Comparison of ENCODE assay signal across 8 mouse cellular contexts in the genomic region with DNA sequence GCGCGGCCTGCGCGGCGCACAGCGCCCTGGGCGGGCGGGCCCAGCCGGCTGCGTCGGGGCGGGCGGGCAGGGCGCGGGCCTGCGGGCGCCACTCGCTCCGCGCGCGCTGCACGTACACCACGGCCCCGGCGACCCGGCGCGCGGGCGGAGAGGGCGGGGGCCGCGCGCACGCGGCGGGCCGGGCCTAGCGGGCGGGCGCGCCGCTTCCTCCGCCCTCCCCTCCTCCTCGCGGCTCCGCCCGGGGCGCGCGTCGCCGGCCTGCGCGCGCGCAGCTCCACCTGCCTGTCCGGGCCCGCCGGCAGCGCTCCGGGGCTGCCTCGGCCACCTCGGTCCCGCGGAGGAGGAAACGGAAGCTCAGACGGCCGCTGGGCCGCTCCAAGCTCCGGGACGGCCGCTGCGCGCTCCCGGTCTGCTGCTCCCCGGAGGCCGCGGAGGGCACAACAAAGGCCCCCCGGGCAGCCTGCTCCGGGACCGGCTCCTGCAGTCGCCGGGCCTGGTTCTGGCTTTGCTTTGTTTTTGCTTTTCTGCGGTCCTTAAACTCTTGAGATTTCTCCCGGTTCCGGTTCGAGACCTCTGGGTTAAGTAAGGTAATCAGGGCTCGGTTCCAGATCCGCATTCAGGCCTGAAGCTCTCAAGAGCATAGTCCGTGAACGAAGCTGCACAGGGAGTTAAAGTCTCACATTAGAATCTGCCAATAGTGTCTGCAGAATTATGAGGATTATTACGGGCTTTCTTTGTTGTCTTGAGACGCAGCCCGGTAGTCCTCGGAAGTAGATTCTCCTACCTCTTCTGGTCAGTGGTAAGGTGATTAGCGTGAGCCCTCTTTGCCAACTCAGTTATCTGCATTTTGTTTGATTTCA. TPM values are rescaled to one million over a fixed set of nuclear protein-coding genes. Genes with fewer than 3 reads are reported as not detected.
DNase-seq lines count a peak whose midpoint lies in the region; ATAC-seq lines count a peak whose summit lies in the region.

A gene (minus strand): TSS at position 116 of the 860 bp plus-strand sequence.

- H3K9ac ChIP-seq in embryonic facial prominence, embryonic 11.5 days (replicated peaks; ENCODE audit: low read length), result peak within 1 kb of the TSS; percentile 94
- peak within 1 kb of the TSS; percentile 94 for H3K9ac ChIP-seq in limb, embryonic 13.5 days
- H3K9ac ChIP-seq in midbrain, embryonic 15.5 days, result peak within 1 kb of the TSS; percentile 94

- under 1% methylated on average over 55 of the region's 98 CpGs for WGBS in embryonic facial prominence, embryonic 11.5 days
- under 1% methylated on average over 42 of the region's 98 CpGs for WGBS in limb, embryonic 13.5 days
- 1% methylated on average over 34 of the region's 98 CpGs for WGBS in midbrain, embryonic 15.5 days

- H3K9me3 ChIP-seq in embryonic facial prominence, embryonic 11.5 days (replicated peaks; ENCODE audit: control insufficient read depth, low read length), result no peaks in the 10 kb centered on the region
- H3K9me3 ChIP-seq in limb, embryonic 13.5 days, result no peaks in the 10 kb centered on the region
- no peaks in the 10 kb centered on the region for H3K9me3 ChIP-seq in midbrain, embryonic 15.5 days

- H3K4me3 ChIP-seq in embryonic facial prominence, embryonic 11.5 days (ENCODE audit: low read depth, low read length), result peak within 1 kb of the TSS; percentile 90
- H3K4me3 ChIP-seq in limb, embryonic 13.5 days, result peak within 1 kb of the TSS; percentile 92
- H3K4me3 ChIP-seq in midbrain, embryonic 15.5 days, result peak within 1 kb of the TSS; percentile 87

- ATAC-seq in embryonic facial prominence, embryonic 11.5 days (replicated peaks; ENCODE audit: insufficient number of reproducible peaks, low FRiP score, low TSS enrichment, low read depth), result peak; percentile 69
- ATAC-seq in limb, embryonic 13.5 days (ENCODE audit: low FRiP score, low read depth), result peak; percentile 84
- ATAC-seq in midbrain, embryonic 15.5 days (replicated peaks), result peak; percentile 88

- H3K4me1 ChIP-seq in embryonic facial prominence, embryonic 11.5 days (ENCODE audit: control insufficient read depth, insufficient read depth, low read length), result peaks cover 2% of the 10 kb centered on the region; the same call in 1 of the 2 replicates
- H3K4me1 ChIP-seq in limb, embryonic 13.5 days, result peaks cover 37% of the 10 kb centered on the region
- peaks cover 45% of the 10 kb centered on the region for H3K4me1 ChIP-seq in midbrain, embryonic 15.5 days

- no peaks in the 10 kb centered on the region for H3K36me3 ChIP-seq in embryonic facial prominence, embryonic 11.5 days (replicated peaks; ENCODE audit: control insufficient read depth, insufficient read depth, low read depth, low read length)
- peaks cover under 1% of the 10 kb centered on the region; the same call in 1 of the 2 replicates for H3K36me3 ChIP-seq in limb, embryonic 13.5 days
- H3K36me3 ChIP-seq in midbrain, embryonic 15.5 days (replicated peaks), result no peaks in the 10 kb centered on the region

- peak within 1 kb of the TSS; percentile 89 for H3K27ac ChIP-seq in embryonic facial prominence, embryonic 11.5 days (replicated peaks; ENCODE audit: low read depth, low read length)
- peak within 1 kb of the TSS; percentile 93 for H3K27ac ChIP-seq in limb, embryonic 13.5 days
- peak within 1 kb of the TSS; percentile 97 for H3K27ac ChIP-seq in midbrain, embryonic 15.5 days

- DNase-seq in 3134 (ENCODE audit: extremely low read depth, insufficient read length, low spot score), result peak; percentile 83
- DNase-seq in adrenal gland, postnatal 25 days, result peak; percentile 82
- DNase-seq in embryonic facial prominence, embryonic 11.5 days (ENCODE audit: low spot score), result peak; percentile 88
- DNase-seq in heart, adult 11 months, result peak; percentile 99
- peak; percentile 82 for DNase-seq in kidney, adult 18-20 months
- DNase-seq in spleen, postnatal 10 days (ENCODE audit: low spot score in 2 of 2), result peak; percentile 67 to 76

- H3K4me2 ChIP-seq in embryonic facial prominence, embryonic 11.5 days (ENCODE audit: low read depth, low read length), result peak within 1 kb of the TSS; percentile 78
- H3K4me2 ChIP-seq in limb, embryonic 13.5 days (replicated peaks), result peak within 1 kb of the TSS; percentile 92
- peak within 1 kb of the TSS; percentile 84 for H3K4me2 ChIP-seq in midbrain, embryonic 15.5 days

- no peaks in the 10 kb centered on the region for H3K27me3 ChIP-seq in embryonic facial prominence, embryonic 11.5 days (ENCODE audit: control insufficient read depth, insufficient read depth, low read length)
- no peaks in the 10 kb centered on the region for H3K27me3 ChIP-seq in limb, embryonic 13.5 days
- H3K27me3 ChIP-seq in midbrain, embryonic 15.5 days (replicated peaks), result no peaks in the 10 kb centered on the region

RNA-seq across cellular contexts. Expression of the gene that starts here (rescaled TPM):
- total RNA-seq in adrenal gland, postnatal 25 days (2021), result 57.5 and 57.6 TPM in 2 replicates
- 17.3 and 17.8 TPM in 2 replicates for polyA plus RNA-seq in embryonic facial prominence, embryonic 11.5 days (2014; fragmentation: Nextera tagmentation; extraction: Ambion mirVana)
- 11.9 and 13.5 TPM in 2 replicates for polyA plus RNA-seq in limb, embryonic 13.5 days (2015; fragmentation: Nextera tagmentation; extraction: Ambion mirVana)
- 17.8 and 18.1 TPM in 2 replicates for polyA plus RNA-seq in midbrain, embryonic 15.5 days (2015; fragmentation: Nextera tagmentation; extraction: Ambion mirVana)

Comparison
In these comparisons a context has a peak if more than half of its experiments do, and no peak if none do; other contexts are left out.
1. Peak in every context shown above with its lines: DNase-seq, ATAC-seq, H3K4me3 ChIP-seq and H3K27ac ChIP-seq.